Mouse (Mus musculus) heart, embryonic 14.5 days (tissue): ENCODE results near the gene Olfr1121. TPM values are rescaled to one million over a fixed set of nuclear protein-coding genes. Genes with fewer than 3 reads are reported as not detected.
"Not testable (repeated sequence)": the region's sequence is repeated elsewhere in the genome, so short reads cannot be mapped to it uniquely, and the experiment has no call there.

Source experiments
- ATAC-seq: fragments of 200-750 bp; cut with Nextera tagmentation; 2 replicates; pipeline ENCODE4 v1.8.0; 2017; ENCODE audit warnings: low read depth, moderate TSS enrichment; ENCODE audit not compliant: insufficient number of reproducible peaks, insufficient read depth, low FRiP score
- H3K27ac ChIP-seq, 2 experiments: fragments of 200-500 bp in 1 of 2; fragments of 300-500 bp in 1 of 2; sonication (generic) in 1 of 2; replicated peaks in 1 of 2; 2 replicates each; pipeline ENCODE4 v1.5.1; 2012 to 2014; ENCODE audit warnings: low read depth in 2 of 2, low read length in 2 of 2, control low read depth in 1 of 2, mild to moderate bottlenecking in 1 of 2, mixed read lengths in 1 of 2; ENCODE audit not compliant: control insufficient read depth in 1 of 2, insufficient read depth in 1 of 2
- H3K27me3 ChIP-seq: fragments of 300-500 bp; sonication (generic); 2 replicates; pipeline ENCODE4 v1.6.1; 2014; ENCODE audit warnings: mild to moderate bottlenecking, low read length, control low read depth; ENCODE audit not compliant: control insufficient read depth, insufficient read depth
- H3K36me3 ChIP-seq: fragments of 300-500 bp; sonication (generic); 2 replicates; pipeline ENCODE4 v1.6.1; 2014; ENCODE audit warnings: mild to moderate bottlenecking, control low read depth, low read length, mixed read lengths; ENCODE audit not compliant: control insufficient read depth, insufficient read depth
- H3K4me1 ChIP-seq, 2 experiments: fragments of 200-500 bp in 1 of 2; fragments of 300-500 bp in 1 of 2; sonication (generic) in 1 of 2; 2 replicates each; pipeline ENCODE4 v1.6.1; 2012 to 2014; ENCODE audit warnings: low read length in 2 of 2, control low read depth in 1 of 2, mixed read lengths in 1 of 2; ENCODE audit not compliant: control insufficient read depth in 2 of 2, insufficient read depth in 2 of 2
- H3K4me2 ChIP-seq: fragments of 300-500 bp; sonication (generic); 2 replicates; pipeline ENCODE4 v1.6.1; 2014; ENCODE audit warnings: mild to moderate bottlenecking, low read length
- H3K4me3 ChIP-seq, 2 experiments: fragments of 200-500 bp in 1 of 2; fragments of 300-500 bp in 1 of 2; sonication (generic) in 1 of 2; 2 replicates each; pipeline ENCODE4 v1.5.1; 2012 to 2014; ENCODE audit warnings: low read length in 2 of 2, mild to moderate bottlenecking in 2 of 2, control low read depth in 1 of 2, low read depth in 1 of 2, moderate library complexity in 1 of 2; ENCODE audit not compliant: control insufficient read depth in 1 of 2, insufficient read depth in 1 of 2
- H3K9ac ChIP-seq: fragments of 300-500 bp; sonication (generic); 2 replicates; pipeline ENCODE4 v1.6.1; 2014; ENCODE audit warnings: mild to moderate bottlenecking, low read length
- H3K9me3 ChIP-seq: fragments of 300-500 bp; sonication (generic); 2 replicates; pipeline ENCODE4 v1.6.1; 2016; ENCODE audit warnings: low read length, control low read depth; ENCODE audit not compliant: control insufficient read depth
- WGBS: fragments of 180-500 bp; shearing (Covaris S2); extraction: QIAGEN DNeasy Blood & Tissue Kit; methylation state at CpG from one replicate; pipeline ENCODE4 v1.1.7; 2014; 5-methylcytosine and 5-hydroxymethylcytosine counted together
- polyA plus RNA-seq: library from polyadenylated mRNA; unstranded; fragments of >200 nt; fragmentation: Nextera tagmentation; extraction: Ambion mirVana; gene quantifications from 2 replicates; pipeline ENCODE4 v1.2.1, GENCODE M21; 2014

The Olfr1121 gene
- polyA plus RNA-seq, result not detected in 2 replicates

DNA sequence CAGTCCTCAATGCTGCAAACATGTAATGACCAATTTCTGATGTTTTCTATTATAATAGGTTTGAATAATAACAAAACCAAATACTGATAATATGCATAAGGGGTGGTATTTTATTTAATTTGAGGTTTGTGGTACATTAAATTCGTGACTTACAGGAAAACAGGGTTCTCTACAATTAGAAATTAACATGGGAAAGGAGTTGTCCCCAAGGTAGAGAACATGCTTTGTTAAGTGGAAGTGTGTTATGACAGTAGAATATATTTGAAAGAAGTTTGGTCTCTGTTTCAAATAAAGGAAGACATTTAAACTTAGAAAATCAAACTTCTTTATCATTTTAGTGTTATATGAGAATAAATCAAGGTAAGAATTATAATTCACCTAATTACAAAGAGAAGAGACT lies at the start of gene Olfr1121:
Gene Olfr1121, plus strand, starts transcription at position 301 of the 400 bp plus-strand sequence.
- ATAC-seq, result no peak
- no peaks in the 10 kb centered on the region for H3K27me3 ChIP-seq
- no peak within 1 kb of the TSS for H3K4me3 ChIP-seq
- no peak within 1 kb of the TSS for H3K9ac ChIP-seq
- 43% methylated on average over 1 of the region's 1 CpGs for WGBS
- H3K27ac ChIP-seq, result no peak within 1 kb of the TSS
- no peaks in the 10 kb centered on the region for H3K36me3 ChIP-seq
- H3K9me3 ChIP-seq, result no peaks in the 10 kb centered on the region
- no peak within 1 kb of the TSS for H3K4me2 ChIP-seq
- H3K4me1 ChIP-seq, result no peaks in the 10 kb centered on the region

DNA sequence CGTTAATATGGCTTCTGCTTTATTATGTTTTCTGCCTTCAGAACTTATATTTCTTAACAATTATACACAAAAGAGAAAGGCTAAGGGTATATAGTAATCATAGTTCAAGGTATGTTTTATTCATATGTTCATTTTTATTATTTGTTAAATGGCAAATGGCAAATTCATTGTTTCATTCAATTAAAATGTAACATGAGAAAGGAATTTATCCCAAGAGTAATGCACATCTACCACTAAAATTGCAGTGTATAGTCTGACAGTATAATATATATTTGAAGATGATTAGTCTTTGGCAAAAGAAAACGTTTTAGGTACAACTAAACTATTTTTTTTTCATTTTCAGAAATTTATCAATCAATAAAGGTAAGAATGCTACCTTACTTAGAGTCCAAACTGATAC lies 15.2 kb upstream of the Olfr1121 start, which contains the start of gene Olfr1120:
Gene Olfr1120, plus strand, starts transcription at position 301 of the 400 bp plus-strand sequence.
- Histone ChIP-seq H3K9ac (no peak within 1 kb of the TSS), H3K27me3 (no peaks in the 10 kb centered on the region), H3K4me1 (no peaks in the 10 kb centered on the region), H3K27ac (no peak within 1 kb of the TSS), H3K36me3 (no peaks in the 10 kb centered on the region), H3K4me3 (no peak within 1 kb of the TSS), H3K4me2 (no peak within 1 kb of the TSS), H3K9me3 (no peaks in the 10 kb centered on the region)
- ATAC-seq, result no peak
- 56% methylated on average over 2 of the region's 2 CpGs for WGBS

DNA sequence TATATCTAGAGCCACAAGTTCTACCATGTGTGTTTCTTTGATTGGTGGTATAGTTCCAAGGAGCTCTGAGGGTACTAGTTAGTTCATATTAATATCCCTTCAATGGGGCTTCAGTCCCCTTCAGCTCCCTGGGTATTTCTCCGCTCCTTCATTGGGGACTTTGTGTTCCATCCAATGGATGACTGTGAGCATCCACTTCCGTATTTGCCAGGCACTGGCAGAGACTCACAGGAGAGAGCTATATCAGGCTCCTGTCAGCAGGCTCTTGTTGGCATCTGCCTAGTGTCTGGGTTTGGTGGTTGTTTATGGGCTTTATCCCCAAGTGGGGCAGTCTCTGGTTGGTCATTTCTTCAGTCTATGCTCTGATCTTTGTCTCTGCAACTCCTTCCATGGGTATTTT lies 9.6 kb upstream of the Olfr1121 start:
- not testable (repeated sequence) for H3K4me1 ChIP-seq, H3K9ac ChIP-seq, H3K9me3 ChIP-seq, ATAC-seq, H3K4me3 ChIP-seq, H3K36me3 ChIP-seq, H3K4me2 ChIP-seq, H3K27me3 ChIP-seq, H3K27ac ChIP-seq
- 51% methylated on average over 2 of the region's 2 CpGs for WGBS

DNA sequence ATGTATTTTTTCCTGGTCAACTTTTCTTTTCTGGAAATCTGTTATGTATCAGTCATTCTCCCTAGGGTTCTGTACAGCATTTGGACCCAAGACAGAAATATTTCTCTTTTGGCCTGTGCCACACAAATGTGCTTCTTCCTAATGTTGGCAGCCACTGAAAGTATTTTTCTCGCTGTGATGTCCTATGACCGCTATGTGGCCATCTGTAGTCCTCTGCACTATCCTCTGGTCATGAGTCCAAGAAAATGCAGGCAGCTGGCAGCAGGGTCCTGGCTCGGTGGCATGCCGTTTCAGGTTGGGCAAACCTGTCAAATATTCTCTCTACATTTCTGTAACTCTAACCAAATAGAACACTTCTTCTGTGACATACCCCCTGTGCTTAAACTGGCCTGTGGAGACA lies 2.0 kb downstream of the Olfr1121 start:
- no peak overlapping the region for H3K9ac ChIP-seq
- WGBS, result 85% methylated on average over 4 of the region's 4 CpGs
- H3K4me2 ChIP-seq, result no peak overlapping the region
- no peaks in the 10 kb centered on the region for H3K36me3 ChIP-seq
- no peak overlapping the region for H3K4me3 ChIP-seq
- H3K27me3 ChIP-seq, result no peaks in the 10 kb centered on the region
- no peak for ATAC-seq
- no peak overlapping the region for H3K27ac ChIP-seq
- H3K4me1 ChIP-seq, result no peaks in the 10 kb centered on the region
- no peaks in the 10 kb centered on the region for H3K9me3 ChIP-seq

DNA sequence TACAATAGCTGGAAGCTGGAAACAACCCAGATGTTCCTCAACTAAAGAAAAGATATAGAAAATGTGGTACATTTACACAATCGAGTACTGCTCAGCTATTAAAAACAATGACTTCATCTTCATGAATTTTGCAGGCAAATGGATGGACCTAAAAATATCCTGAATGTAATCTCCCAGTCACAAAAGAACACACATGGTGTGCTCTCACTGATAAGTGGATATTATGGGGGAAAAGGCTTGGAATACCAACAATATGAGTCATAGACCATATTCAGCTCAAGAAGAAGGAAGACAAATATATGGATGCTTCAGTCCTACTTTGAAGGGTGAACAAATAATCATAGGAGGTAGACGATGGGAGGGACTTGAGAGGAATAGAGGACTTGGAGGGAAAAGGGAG lies 14.2 kb downstream of the Olfr1121 start:
- WGBS, result 31% methylated on average over 2 of the region's 2 CpGs
- ATAC-seq, result no peak
- Histone ChIP-seq H3K4me2 (no peak overlapping the region), H3K27ac (peak overlapping the region in 1 of 2 experiments; percentile 35; a peak in 2 of 4 replicates), H3K9ac (no peak overlapping the region), H3K4me3 (no peak overlapping the region), H3K9me3 (no peaks in the 10 kb centered on the region), H3K36me3 (no peaks in the 10 kb centered on the region), H3K4me1 (no peaks in the 10 kb centered on the region), H3K27me3 (no peaks in the 10 kb centered on the region)

DNA sequence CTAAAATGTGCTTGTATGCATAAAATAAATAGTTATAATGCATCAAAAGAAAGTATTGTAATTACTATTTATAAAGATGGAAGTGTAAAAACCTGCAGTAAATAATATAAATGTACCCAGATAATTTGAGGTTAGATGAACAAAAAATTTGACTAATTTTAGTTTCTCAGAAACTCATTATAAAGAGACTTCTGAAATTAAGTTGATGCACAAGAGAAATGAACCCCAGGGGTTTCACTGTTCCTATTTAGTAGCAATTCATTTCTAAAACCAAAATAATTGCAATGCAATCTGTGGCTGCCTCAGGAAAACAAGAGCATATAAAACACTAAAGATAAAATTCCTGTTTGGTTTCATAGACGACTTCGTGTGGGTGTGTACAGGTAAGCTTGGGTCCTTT lies 15.9 kb downstream of the Olfr1121 start, which contains the start of gene Olfr1122:
Gene Olfr1122, plus strand, starts transcription at position 301 of the 400 bp plus-strand sequence.
- Histone ChIP-seq H3K27ac (no peak within 1 kb of the TSS), H3K27me3 (no peaks in the 10 kb centered on the region), H3K4me1 (no peaks in the 10 kb centered on the region), H3K4me3 (no peak within 1 kb of the TSS), H3K36me3 (no peaks in the 10 kb centered on the region), H3K9ac (no peak within 1 kb of the TSS), H3K9me3 (no peaks in the 10 kb centered on the region), H3K4me2 (no peak within 1 kb of the TSS)
- no peak for ATAC-seq
- WGBS, result 86% methylated on average over 2 of the region's 2 CpGs

DNA sequence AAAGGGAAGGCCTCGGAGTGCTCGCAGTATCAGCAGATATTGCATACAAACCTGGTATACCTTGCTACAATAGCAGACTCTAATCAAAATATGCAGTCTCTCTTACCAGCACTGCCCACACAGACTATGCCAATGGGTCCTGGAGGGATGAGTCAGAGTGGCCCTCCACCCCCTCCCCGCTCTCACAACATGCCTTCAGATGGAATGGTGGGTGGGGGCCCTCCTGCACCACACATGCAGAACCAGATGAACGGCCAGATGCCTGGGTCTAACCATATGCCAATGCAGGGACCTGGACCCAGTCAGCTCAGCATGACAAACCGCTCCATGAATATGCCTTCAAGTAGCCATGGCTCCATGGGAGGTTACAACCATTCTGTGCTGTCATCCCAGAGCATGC lies 23.9 kb downstream of the Olfr1121 start:
- H3K27me3 ChIP-seq, H3K4me1 ChIP-seq, H3K4me3 ChIP-seq, H3K9me3 ChIP-seq, H3K36me3 ChIP-seq, H3K9ac ChIP-seq, H3K27ac ChIP-seq, H3K4me2 ChIP-seq: not testable (repeated sequence)
- ATAC-seq, result peak; percentile 39
- 86% methylated on average over 5 of the region's 5 CpGs for WGBS

DNA sequence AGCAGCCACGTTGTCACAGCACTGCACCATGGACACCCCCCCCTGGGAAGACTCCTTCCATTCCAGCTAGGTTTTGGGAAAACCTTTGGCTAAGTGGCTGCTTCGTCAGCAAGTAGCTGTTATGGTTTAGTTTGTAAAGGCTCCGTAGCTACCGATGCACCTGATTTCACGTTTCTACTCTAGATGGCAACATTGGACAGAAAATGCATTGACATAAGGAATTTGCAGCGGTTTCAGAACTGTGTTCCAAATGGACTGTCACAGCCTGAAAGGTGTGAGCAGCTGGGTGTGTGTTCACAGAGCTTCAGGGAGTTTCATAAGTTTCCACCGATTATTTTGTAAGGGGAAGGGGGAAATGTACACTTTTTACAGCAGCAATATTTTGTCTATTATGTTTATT lies 25.0 kb downstream of the Olfr1121 start:
- ATAC-seq, result not testable (repeated sequence)

More for the DNA sequence above, 25.0 kb downstream of the Olfr1121 start:
- not testable (repeated sequence) for H3K9me3 ChIP-seq, H3K27ac ChIP-seq, H3K4me1 ChIP-seq, H3K27me3 ChIP-seq, H3K9ac ChIP-seq, H3K4me2 ChIP-seq, H3K36me3 ChIP-seq, H3K4me3 ChIP-seq
- 72% methylated on average over 7 of the region's 7 CpGs for WGBS
